Mouse (Mus musculus): ENCODE data around the gene Rftn1.
A peak's percentile ranks its signal among the peaks of the same experiment; 100 is the strongest.

Gene Rftn1

DNA sequence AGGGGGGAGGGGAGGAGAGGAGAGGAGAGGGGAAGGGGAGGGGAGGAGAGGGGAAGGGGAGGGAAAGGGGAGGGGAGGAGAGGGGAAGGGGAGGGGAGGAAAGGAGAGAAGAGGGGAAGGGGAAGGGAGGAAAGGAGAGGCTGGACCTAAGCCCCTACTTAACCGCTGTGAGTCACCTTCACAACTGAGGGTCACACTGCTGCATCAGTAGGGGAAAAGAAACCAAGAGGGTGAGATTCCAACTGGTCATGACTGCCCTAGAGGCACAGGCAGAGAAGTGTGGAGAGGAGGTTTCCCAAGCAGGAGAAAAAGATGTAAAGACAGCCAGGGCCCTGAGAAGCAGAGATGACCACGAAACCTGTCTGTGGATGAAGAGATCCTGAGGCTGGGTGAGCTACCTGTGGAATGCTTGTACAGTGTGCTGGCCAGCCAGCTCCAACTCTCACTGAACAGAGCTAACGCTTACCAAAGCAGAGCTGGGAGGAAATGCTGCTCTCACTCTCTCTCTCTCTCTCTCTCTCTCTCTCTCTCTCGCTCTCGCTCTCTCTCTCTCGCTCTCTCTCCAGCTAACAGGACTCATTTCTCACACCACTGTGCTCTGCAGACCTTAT lies 19.4 kb downstream of the Rftn1 start:
- no peak for DNase-seq (ENCODE audit: low spot score in 2 of 2)

DNA sequence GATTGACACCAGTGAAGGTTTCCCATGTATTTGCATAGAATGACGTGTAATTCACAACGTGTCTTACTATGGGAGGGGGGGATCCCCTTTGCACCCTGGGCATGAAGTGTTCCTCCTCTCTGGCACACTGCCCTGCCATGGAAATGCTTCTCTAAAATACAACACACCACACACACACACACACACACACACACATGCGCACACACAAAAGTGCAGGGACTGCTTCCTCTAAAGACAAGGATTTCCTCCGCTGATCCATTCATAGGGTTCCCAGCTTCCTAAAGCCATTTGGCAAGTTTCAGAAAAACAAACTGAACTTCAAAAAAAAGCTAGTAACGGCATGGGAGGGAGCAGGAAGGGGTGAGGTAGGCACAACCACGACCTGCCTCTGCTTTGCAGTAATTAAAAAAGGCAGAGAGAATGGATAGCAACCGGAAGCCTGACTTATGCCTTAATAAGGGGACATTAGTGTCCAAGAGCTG lies 20.5 kb downstream of the Rftn1 start:
- no peak for DNase-seq (ENCODE audit: low spot score in 2 of 2)

DNA sequence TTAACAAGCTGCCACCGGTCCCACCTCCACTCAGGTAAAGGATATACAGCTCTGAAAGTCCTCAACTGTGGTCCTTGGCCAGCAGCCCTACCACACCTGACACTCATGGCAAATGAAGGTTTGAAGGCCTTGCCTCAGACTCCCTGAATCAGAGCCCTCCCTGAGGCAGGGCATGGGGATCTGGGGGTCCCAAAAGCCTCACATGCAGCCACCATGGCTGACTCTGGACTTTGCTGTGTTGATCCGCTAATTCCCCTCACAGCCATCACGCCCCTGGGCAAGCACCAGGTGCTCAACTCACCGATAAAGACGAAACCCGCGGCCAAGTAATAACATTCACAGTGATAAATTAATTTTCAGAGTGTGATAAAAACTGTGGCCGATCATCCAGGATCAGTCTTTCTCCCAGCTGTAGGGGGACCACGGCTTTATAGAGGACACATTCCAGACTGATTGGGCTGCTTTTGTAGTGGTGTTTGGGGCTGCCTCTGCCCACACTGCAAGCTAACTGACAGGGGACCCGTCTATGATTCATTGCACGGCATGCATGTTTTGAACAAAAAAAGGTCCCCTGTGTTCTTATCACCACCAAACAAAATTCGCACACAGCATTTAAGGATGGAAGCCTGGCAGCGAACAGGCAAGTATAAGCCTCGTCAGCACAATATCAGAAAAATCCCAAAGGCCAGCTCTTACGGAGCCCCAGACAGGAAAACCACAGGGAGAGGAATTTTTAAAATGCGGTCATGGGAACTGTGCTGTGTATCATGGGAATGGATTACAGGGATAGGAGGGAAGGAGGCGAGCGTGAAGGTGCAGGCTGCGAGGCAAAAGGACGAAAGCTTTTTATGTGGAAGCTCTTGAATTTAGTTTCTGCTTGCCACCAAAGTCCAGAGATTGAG lies 29.3 kb downstream of the Rftn1 start:
- no peak for DNase-seq (ENCODE audit: low spot score in 2 of 2)

DNA sequence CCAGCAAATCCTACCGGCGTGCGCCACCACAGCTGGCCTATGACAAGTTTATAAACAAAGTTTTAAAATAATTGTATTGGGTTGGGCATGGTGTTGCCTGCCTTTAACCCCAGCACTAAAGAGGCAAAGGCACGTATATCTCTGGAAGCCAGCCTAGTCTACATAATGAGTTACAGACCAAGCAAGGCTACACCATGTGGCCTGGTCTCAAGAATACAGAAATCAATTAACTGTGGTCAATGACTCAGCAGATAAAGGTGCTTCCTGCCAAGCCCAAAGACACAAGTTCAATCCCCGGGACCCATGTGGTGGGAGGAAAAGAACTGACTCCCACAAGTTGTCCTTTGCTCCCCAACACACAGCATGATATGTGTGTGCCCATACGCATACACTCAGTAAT lies 30.1 kb downstream of the Rftn1 start:
- DNase-seq (ENCODE audit: low spot score in 2 of 2): no peak

DNA sequence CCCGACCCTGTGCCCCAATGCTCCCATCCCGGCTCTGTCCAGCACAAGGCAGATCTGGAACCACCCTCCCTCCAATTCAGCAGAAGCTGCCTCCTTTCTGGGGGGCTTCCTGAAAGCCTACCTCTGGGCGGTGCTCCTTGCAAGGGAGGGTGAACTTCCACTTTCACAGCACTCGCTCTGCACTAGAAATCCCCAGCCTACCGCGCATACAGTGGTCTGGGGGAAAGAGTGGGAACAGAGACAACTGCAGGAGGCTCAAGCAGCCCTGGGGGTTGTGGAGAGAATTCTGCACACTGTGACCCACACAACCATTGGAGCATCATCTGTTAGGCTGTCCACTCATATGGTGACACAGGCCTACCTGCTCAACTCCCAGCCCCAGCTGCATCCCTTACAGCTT lies 30.7 kb downstream of the Rftn1 start:
- no peak for DNase-seq (ENCODE audit: low spot score in 2 of 2)

DNA sequence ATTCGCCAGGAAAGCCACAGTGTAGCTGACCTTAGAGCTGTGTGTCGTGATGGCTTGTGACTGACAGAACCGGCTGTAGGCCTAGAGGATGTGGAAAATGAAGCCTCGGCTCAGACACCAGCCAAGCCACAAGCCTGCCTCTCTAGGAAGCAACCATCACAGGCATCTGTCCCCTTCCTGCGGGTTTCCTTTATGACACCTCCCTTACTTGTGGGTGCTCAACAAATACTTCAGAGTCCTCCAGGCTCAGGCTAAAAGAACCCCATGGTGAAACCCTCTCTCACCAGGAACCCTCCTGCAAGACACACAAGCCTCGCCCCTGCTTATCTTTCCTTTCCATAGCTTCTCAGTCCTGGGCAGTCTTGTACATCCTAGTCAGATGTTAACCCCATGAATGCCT lies 31.9 kb downstream of the Rftn1 start:
- DNase-seq (ENCODE audit: low spot score in 2 of 2): no peak

- DNase-seq (ENCODE audit: low spot score in 2 of 2): no peak
Measured at GRCm38 (mm10) chr17:50157190-50158150, 33.0 kb downstream of the Rftn1 start.

DNA sequence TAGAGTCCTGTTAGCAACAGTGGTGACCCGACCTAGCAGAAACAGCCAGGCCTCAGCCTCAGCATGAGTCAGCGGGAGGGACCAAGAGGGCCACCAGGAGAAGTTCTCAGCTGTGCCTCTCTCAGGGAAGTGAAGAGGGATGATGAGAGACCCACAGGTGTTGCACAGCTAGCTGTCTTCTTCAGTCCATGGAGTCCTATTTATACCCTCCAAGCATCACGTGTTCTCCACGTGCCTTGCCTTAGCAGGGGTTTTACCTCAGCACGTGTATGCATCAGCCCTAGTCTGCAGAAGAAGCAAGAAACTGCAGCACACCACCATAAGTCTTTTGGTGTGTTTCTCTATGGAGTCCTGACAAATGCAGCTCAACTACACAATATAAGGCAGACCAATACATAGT lies 38.4 kb downstream of the Rftn1 start:
- DNase-seq (ENCODE audit: low spot score in 2 of 2): no peak

DNA sequence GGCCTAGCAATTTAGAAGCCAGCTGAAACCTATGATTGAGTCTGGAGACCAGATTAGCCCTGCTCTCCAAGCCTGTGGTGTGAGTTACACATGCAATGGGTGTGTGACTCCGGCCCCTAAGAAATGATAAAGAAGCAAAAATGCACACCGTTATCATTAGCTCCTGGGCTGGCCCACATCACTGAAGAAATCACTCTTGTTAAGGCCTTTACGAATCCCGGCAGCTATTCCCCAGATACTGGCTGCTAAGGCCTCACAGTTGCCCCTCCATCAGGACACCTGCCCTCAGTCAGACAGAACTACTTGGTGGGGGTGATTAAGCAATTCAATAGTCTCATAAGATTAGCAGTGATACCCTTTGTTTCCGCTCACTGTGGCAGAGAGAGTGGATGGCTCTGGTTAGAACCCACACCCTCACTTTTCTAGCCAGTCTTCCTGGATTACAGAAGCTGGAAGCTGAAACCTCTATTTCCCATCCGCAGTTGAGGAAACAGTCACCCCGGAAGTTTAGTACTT lies 39.2 kb downstream of the Rftn1 start:
- DNase-seq (ENCODE audit: low spot score in 2 of 2): no peak

GRCm38 (mm10) chr17:50150416-50151207 lies 39.9 kb downstream of the Rftn1 start:
- peak; percentile 8 to 17 for DNase-seq (ENCODE audit: low spot score in 2 of 2)

DNA sequence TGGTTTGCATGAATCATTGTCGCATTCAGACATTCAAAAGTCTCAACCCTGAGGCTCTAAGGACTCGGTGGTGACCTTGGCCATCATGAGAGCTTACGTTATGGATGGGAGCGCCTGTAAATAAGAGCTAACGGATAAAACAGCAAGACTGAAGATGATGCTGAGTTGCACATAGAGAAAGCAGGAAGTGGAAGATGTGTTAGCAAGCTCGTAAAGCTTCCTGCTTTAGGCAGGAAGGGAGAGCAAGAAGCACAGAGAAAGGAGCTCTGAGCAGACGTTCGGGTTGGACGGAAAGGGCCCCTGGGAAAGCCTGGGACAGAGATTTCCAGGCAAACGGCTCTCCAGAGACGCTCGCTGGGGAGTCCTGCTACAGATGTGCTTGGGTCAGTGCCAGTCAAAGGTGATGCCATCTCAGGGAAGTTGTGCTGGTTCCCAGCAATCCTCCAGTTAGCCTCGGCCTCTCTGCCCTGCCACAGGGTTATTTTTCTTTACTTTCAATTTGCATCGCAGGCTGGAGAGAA lies 40.7 kb downstream of the Rftn1 start:
- no peak for DNase-seq (ENCODE audit: low spot score in 2 of 2)

GRCm38 (mm10) chr17:50147831-50148587 lies 42.5 kb downstream of the Rftn1 start:
- DNase-seq (ENCODE audit: low spot score in 2 of 2): no peak

GRCm38 (mm10) chr17:50143354-50143753 lies 47.1 kb downstream of the Rftn1 start:
- DNase-seq (ENCODE audit: low spot score in 2 of 2): no peak

- no peak for DNase-seq (ENCODE audit: low spot score in 2 of 2)
Measured at GRCm38 (mm10) chr17:50142553-50142952, 47.9 kb downstream of the Rftn1 start.

- no peak for DNase-seq (ENCODE audit: low spot score in 2 of 2)
Measured at GRCm38 (mm10) chr17:50142151-50142550, 48.3 kb downstream of the Rftn1 start.

DNA sequence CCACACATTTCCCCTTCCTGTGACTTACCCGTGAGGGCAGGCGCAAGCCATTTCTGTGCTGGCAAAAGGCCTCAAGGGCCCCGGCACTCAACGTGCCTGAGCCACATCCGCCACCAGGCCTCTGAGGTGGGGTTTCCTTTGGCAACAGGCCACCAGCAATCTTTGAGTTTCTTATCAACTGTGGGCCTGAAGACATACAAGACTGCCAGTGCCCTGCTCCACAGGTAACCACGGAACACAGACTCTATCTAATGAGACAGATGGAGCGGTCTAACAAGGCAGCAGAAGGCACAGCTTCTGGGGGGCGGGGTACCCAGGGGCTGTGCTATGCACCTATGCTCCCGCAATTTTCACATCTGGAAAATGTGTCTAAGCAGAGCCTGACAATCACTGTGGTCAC lies 54.4 kb downstream of the Rftn1 start:
- DNase-seq (ENCODE audit: low spot score in 2 of 2): no peak

- DNase-seq (ENCODE audit: low spot score in 2 of 2): no peak
Measured at GRCm38 (mm10) chr17:50135466-50135865, 55.0 kb downstream of the Rftn1 start.

DNA sequence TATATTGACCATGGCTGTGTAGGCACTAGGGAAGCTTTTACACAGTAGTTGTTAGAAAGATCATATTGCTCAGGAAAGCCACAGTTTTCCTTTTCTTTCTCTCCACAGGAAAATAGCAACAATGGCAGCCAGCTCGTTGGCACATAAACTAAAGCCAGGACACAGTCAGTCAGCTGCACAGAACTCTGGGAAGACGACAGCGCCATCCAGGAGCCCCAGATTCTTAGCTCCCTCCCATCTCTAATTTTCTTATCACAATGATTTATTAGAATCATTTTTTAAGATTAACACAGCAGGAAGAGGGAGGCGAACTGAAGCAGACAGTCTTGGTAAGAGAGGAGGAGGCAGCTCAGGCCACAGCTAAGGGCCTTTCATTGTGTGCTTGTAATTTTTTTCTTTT lies 58.8 kb downstream of the Rftn1 start:
- no peak for DNase-seq (ENCODE audit: low spot score in 2 of 2)

- DNase-seq (ENCODE audit: low spot score in 2 of 2): no peak
Measured at GRCm38 (mm10) chr17:50130421-50130820, 60.1 kb downstream of the Rftn1 start.

GRCm38 (mm10) chr17:50128392-50128791 lies 62.1 kb downstream of the Rftn1 start:
- no peak for DNase-seq (ENCODE audit: low spot score in 2 of 2)

All from right cerebral cortex, postnatal 36 days (tissue).